Mouse (Mus musculus) cortical plate, adult 2 months (tissue): ENCODE data around the gene Ube2o. TPM values are rescaled to one million over a fixed set of nuclear protein-coding genes. Genes with fewer than 3 reads are reported as not detected.
"Not testable (repeated sequence)": the region's sequence is repeated elsewhere in the genome, so short reads cannot be mapped to it uniquely, and the experiment has no call there.

Source experiments
- H3K27ac ChIP-seq: fragments of 200-500 bp; 2 replicates; pipeline ENCODE4 v1.5.1; 2012; ENCODE audit warnings: low read length, control low read depth, inconsistent platforms; ENCODE audit not compliant: insufficient read depth
- H3K4me1 ChIP-seq: fragments of 200-500 bp; 2 replicates; pipeline ENCODE4 v1.6.1; 2011; ENCODE audit warnings: low read length; ENCODE audit not compliant: control insufficient read depth, insufficient read depth
- H3K4me3 ChIP-seq: fragments of 200-500 bp; 2 replicates; pipeline ENCODE4 v1.5.1; 2011; ENCODE audit warnings: mild to moderate bottlenecking, low read length, control low read depth; ENCODE audit not compliant: insufficient read depth
- CTCF ChIP-seq: fragments of 200-500 bp; IDR thresholded peaks from 2 replicates; pipeline ENCODE4 v1.5.1; 2011; ENCODE audit warnings: mild to moderate bottlenecking, control low read depth, low read length; ENCODE audit not compliant: insufficient read depth; ENCODE audit errors: extremely low read depth
- POLR2A ChIP-seq: fragments of 200-500 bp; IDR thresholded peaks from 2 replicates; pipeline ENCODE4 v1.6.1; 2011; ENCODE audit warnings: mild to moderate bottlenecking, low read length, control low read depth; ENCODE audit not compliant: insufficient read depth; ENCODE audit errors: extremely low read depth
- polyA plus RNA-seq: library from polyadenylated mRNA; depleted of rRNA; stranded (reverse); fragments of >200 nt; gene quantifications from 2 replicates; pipeline ENCODE4 v1.2.3, GENCODE M21; 2012

The Ube2o gene
- polyA plus RNA-seq, 1 experiment: 88.6 TPM

DNA sequence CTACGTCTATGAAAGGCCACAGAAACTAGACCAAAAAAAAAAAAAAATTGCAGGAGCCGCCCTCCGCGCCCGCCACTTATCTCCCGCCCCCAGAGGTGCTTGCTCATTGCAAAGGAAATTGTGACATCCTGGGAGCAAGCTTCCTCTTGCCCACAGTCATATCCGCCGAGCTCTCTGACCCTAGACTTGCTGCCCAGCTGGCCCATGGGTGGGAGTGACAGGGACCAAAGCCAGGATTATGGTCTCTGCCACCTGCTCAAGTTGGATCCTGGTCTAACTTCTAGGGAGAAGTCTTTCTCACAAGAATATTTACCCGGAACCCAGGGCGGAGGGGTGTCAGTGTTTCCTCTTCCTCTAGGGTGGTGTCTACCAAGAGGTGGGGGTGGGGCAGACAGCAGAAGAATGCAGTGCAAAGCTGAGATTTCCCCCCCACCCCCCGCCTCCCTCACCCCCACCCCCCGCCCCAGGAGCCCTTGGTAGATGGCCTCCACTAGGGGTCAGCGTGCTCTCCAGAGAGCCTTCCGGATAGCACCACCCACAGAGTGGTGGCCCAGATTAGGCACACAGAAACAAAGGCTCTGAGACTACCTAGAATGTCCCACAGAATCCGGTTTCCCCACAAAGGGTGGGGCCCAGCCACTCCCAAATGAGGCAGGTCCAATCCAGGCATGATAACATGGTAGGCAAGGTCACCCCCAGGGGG, 34.6 kb upstream of the Ube2o start:
- Histone ChIP-seq H3K27ac (peak overlapping the region; percentile 54), H3K4me1 (no peaks in the 10 kb centered on the region)

DNA sequence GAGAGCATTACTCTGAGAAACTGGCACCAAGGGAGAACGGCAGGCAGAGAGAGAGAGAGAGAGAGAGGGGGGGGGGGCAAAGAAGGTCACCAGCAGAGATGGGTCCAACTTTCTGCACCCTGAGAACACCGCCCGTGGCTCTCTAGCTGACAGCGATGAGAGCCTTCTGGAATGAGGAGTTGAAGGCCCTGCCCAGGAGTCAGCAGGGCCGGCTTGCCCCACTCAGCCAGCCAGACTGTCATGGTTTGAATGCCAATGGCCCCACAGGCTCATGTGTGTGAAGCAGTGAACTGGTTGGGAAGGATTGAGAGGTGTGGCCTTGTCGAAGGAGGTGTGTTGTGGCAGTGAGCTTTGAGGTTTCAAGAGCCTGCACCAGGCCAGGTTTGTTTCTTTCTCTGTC, 32.0 kb upstream of the Ube2o start:
- H3K4me3 ChIP-seq: no peak overlapping the region
- no peak for TF ChIP-seq POLR2A
- TF ChIP-seq CTCF: no peak
- no peaks in the 10 kb centered on the region for H3K4me1 ChIP-seq
- H3K27ac ChIP-seq: no peak overlapping the region

More for the DNA sequence above, 34.6 kb upstream of the Ube2o start:
- no peak overlapping the region for H3K4me3 ChIP-seq
- TF ChIP-seq POLR2A (no peak), CTCF (no peak)

DNA sequence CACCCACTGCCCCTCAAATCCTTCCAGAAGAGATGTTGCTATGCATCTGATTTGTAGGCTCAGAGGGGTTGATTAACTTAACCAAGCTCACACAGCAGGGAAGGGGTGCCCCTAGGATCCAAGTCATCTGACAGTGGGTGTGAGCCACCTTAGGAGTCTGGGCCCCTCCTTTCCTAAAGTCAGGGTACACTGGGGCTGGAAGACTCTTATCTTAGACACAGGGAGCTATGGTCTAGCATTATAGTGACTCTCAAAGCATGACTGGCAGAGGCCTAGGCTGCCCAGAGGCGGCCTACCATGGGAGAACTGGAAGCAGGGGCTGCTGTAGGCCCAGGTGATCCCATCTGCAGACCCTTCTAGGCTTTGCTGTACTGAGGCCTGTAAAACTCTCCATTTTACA, 31.3 kb upstream of the Ube2o start:
- H3K4me1 ChIP-seq: no peaks in the 10 kb centered on the region
- H3K4me3 ChIP-seq: no peak overlapping the region
- TF ChIP-seq POLR2A: no peak
- TF ChIP-seq CTCF: no peak
- no peak overlapping the region for H3K27ac ChIP-seq

- H3K4me3 ChIP-seq: no peak overlapping the region
- no peak for TF ChIP-seq CTCF
- no peak for TF ChIP-seq POLR2A
- H3K4me1 ChIP-seq: no peaks in the 10 kb centered on the region
- no peak overlapping the region for H3K27ac ChIP-seq
Observed at GRCm38 (mm10) chr11:116611883-116612282, 30.6 kb upstream of the Ube2o start.

- not testable (repeated sequence) for H3K4me1 ChIP-seq
Observed at GRCm38 (mm10) chr11:116611168-116611567, 29.9 kb upstream of the Ube2o start.

GRCm38 (mm10) chr11:116609965-116610630, 28.9 kb upstream of the Ube2o start:
- Histone ChIP-seq H3K27ac (no peak overlapping the region), H3K4me1 (no peaks in the 10 kb centered on the region), H3K4me3 (no peak overlapping the region)
- TF ChIP-seq CTCF: no peak
- no peak for TF ChIP-seq POLR2A

More at GRCm38 (mm10) chr11:116611168-116611567, 29.9 kb upstream of the Ube2o start:
- not testable (repeated sequence) for H3K4me3 ChIP-seq, H3K27ac ChIP-seq

DNA sequence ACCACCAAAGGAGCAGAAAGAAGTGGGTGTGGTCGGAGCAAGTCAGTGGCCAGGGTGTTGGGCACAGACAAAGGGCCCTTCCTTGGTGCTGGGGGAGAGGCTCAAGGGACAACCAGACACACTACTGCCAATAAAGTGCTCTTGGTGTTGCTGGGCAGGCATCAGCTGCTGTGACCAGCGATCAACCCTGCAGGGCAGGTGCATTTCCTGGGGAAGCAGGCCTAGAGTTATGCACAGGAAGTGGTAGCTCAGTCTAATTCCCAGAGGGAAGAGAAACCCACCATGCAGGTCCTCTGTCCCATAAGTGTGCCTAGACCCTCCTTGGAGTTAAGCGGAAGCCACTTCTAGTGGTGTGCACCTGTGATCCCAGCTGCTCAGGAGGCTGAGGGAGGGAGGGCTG, 26.5 kb upstream of the Ube2o start:
- Histone ChIP-seq H3K4me1 (no peaks in the 10 kb centered on the region), H3K27ac (no peak overlapping the region), H3K4me3 (no peak overlapping the region)
- no peak for TF ChIP-seq POLR2A
- TF ChIP-seq CTCF: no peak

DNA sequence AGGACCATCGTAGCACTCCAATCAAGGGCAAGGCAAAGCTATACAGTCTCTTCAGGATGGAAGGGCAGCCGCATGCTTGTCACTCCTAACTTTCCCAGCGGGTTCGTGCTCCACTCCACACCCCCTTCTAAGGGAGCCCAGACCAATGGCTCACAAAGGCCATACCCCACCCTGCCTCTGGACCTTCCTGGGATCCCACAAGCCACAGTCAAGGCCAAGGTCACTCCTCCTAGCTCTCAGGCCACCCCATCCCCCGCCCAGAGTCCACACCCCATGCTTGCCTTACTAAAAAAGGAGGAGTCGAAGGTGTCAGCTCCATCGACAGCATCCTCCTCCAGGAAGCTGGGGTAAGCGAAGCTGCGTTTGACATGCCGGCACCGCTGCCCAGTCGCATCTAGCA, 22.9 kb upstream of the Ube2o start:
- TF ChIP-seq CTCF (no peak), POLR2A (no peak)
- no peak overlapping the region for H3K27ac ChIP-seq
- H3K4me1 ChIP-seq: no peaks in the 10 kb centered on the region
- no peak overlapping the region for H3K4me3 ChIP-seq

DNA sequence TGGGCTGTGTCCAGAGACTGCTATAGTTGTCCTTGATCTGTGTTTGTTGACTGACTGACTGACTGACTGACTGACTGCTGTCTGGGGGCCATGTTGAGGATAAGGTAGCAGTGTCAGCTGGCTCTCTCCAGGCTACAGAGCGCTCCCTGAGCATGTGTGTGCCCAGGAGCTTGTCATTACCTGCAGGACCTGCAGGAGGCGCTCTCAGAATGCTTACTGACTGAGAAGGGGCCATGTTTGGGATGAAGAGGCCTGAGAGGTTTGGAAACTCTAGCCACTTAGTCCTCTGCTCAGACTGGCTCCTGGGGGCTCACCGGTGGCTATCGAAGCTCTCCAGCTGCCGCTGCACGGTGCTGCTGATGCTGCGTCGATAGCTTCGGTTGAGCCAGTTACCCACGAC, 22.1 kb upstream of the Ube2o start:
- H3K4me1 ChIP-seq: no peaks in the 10 kb centered on the region
- TF ChIP-seq CTCF (0 out of 2 replicates have a peak, but pooled peaks have one; percentile 19), POLR2A (no peak)
- H3K4me3 ChIP-seq: no peak overlapping the region
- no peak overlapping the region for H3K27ac ChIP-seq

GRCm38 (mm10) chr11:116602043-116602442, 20.8 kb upstream of the Ube2o start:
- TF ChIP-seq CTCF (no peak), POLR2A (no peak)
- Histone ChIP-seq H3K27ac (no peak overlapping the region), H3K4me3 (no peak overlapping the region), H3K4me1 (no peaks in the 10 kb centered on the region)

DNA sequence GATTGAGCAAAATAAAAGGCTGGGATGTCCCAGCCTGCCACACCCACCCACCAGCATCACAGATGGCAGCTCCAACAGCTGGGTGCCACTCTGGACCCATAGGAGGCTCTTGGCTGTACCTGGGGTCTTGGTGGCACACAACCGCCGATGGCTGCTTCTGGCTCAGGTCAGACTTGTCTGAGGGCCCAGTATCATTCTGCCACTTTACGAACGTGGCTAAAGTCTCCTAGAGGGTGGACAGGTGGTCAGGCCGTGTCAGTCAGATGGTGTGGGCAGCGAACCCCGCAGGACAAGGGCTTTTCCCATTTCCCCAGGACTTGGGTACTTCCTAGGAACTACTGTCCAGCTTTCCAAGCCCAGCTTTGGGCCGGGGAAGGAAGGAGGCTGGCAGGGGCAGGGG, 19.9 kb upstream of the Ube2o start:
- H3K4me3 ChIP-seq: no peak overlapping the region
- TF ChIP-seq CTCF: no peak
- no peak for TF ChIP-seq POLR2A
- H3K27ac ChIP-seq: no peak overlapping the region
- H3K4me1 ChIP-seq: no peaks in the 10 kb centered on the region
